Mouse (Mus musculus): ENCODE measurements around the gene Fam118a.

GRCm38 (mm10) chr15:84995967-84996366 lies 32.8 kb upstream of the Fam118a start:
- TF ChIP-seq CTCF (IDR thresholded peaks at IDR 0.05; ENCODE audit: insufficient read depth, low read depth, low read length) (peak; percentile 47), POLR2A (IDR thresholded peaks at IDR 0.05; ENCODE audit: insufficient read depth, low read depth, low read length) (no peak)
